Mouse (Mus musculus) embryonic facial prominence, embryonic 12.5 days (tissue): ENCODE data around the gene Abtb2. TPM values are rescaled to one million over a fixed set of nuclear protein-coding genes. Genes with fewer than 3 reads are reported as not detected.

ENCODE experiments used
- ATAC-seq: fragments of 200-750 bp; cut with Nextera tagmentation; 2 replicates; pipeline ENCODE4 v1.8.0; 2017; ENCODE audit not compliant: insufficient number of reproducible peaks, insufficient read depth, low FRiP score, low TSS enrichment
- H3K27ac ChIP-seq: fragments of 300-500 bp; sonication (generic); 2 replicates; pipeline ENCODE4 v1.5.1; 2016; ENCODE audit warnings: mild to moderate bottlenecking
- H3K27me3 ChIP-seq: fragments of 300-500 bp; sonication (generic); 2 replicates; pipeline ENCODE4 v1.6.1; 2016; ENCODE audit warnings: mild to moderate bottlenecking, moderate library complexity
- H3K36me3 ChIP-seq: fragments of 300-500 bp; sonication (generic); 2 replicates; pipeline ENCODE4 v1.6.1; 2016; ENCODE audit warnings: mild to moderate bottlenecking
- H3K4me1 ChIP-seq: fragments of 300-500 bp; sonication (generic); 2 replicates; pipeline ENCODE4 v1.6.1; 2016
- H3K4me2 ChIP-seq: fragments of 300-500 bp; sonication (generic); replicated peaks from 2 replicates; pipeline ENCODE4 v1.6.1; 2016; ENCODE audit warnings: mild to moderate bottlenecking, moderate library complexity
- H3K4me3 ChIP-seq: fragments of 300-500 bp; sonication (generic); 2 replicates; pipeline ENCODE4 v1.5.1; 2016; ENCODE audit warnings: mild to moderate bottlenecking
- H3K9ac ChIP-seq: fragments of 300-500 bp; sonication (generic); 2 replicates; pipeline ENCODE4 v1.6.1; 2016; ENCODE audit warnings: mild to moderate bottlenecking, moderate library complexity
- H3K9me3 ChIP-seq: fragments of 300-500 bp; sonication (generic); 2 replicates; pipeline ENCODE4 v1.6.1; 2016; ENCODE audit warnings: mild to moderate bottlenecking, moderate library complexity
- WGBS: fragments of 180-500 bp; shearing (Covaris S2); methylation state at CpG from one replicate; pipeline ENCODE4 v1.1.7; 2016; 5-methylcytosine and 5-hydroxymethylcytosine counted together
- polyA plus RNA-seq: library from polyadenylated mRNA; unstranded; fragments of >200 nt; fragmentation: Nextera tagmentation; extraction: Ambion mirVana; gene quantifications from 2 replicates; pipeline ENCODE4 v1.2.1, GENCODE M21; 2016

Abtb2 gene
- polyA plus RNA-seq, 1 experiment from 2014 or later: 21.2 TPM

GRCm38 (mm10) chr2:103601531-103601930 lies 35.4 kb downstream of the Abtb2 start:
- 69% methylated on average over 1 of the region's 1 CpGs for WGBS
- Histone ChIP-seq H3K9ac (no peak overlapping the region), H3K4me1 (peaks cover 52% of the 10 kb centered on the region), H3K4me2 (no peak overlapping the region), H3K27ac (no peak overlapping the region), H3K36me3 (no peaks in the 10 kb centered on the region), H3K9me3 (no peaks in the 10 kb centered on the region), H3K4me3 (no peak overlapping the region), H3K27me3 (no peaks in the 10 kb centered on the region)
- ATAC-seq: no peak

DNA sequence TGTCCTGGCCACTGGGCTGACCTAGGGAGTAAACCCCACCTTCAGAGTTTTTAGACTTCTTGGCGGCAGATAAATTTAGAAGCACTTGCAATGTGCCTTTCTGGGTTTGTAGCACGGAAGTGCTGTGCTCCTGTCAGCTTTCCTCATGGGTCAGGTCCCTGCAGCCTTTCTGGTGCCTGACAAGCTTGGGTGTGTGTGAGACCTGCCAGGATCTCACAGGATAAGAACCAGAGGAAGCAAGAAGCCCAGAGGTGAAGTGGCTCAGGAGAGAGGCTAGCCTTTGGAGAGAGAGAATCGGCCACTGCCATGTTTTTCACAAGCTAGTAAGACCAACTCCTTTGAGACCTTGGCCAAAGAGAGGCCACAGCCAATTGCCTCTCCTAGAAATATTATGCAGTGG lies 37.1 kb downstream of the Abtb2 start:
- H3K4me3 ChIP-seq: no peak overlapping the region
- no peak overlapping the region for H3K27ac ChIP-seq
- no peak overlapping the region for H3K9ac ChIP-seq
- H3K9me3 ChIP-seq: no peaks in the 10 kb centered on the region
- H3K4me1 ChIP-seq: peaks cover 58% of the 10 kb centered on the region
- ATAC-seq: no peak
- WGBS: 85% methylated on average over 3 of the region's 3 CpGs
- no peaks in the 10 kb centered on the region for H3K27me3 ChIP-seq
- no peak overlapping the region for H3K4me2 ChIP-seq
- H3K36me3 ChIP-seq: no peaks in the 10 kb centered on the region

DNA sequence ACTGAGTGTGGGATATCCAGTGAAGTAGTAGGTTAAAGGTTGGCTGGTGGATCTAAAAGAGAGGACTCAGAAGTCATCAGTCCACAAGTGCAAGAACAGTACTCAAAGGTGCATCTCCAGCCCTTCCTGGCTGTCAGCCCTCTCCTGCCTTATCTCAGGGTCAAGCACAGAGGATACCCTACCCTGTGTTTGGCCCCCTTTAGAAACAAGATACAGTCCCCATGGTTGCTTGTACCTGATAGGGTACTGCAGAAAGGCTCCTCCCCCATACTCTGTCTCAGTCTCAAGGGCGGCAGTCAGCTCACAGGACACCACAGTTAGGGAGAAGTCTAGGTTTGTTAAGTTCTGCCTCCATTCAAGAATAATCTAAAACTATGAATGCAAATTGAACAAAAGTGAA lies 37.8 kb downstream of the Abtb2 start:
- no peaks in the 10 kb centered on the region for H3K9me3 ChIP-seq
- no peak overlapping the region for H3K4me2 ChIP-seq
- no peak overlapping the region for H3K9ac ChIP-seq
- WGBS: 43% methylated on average over 1 of the region's 1 CpGs
- no peak overlapping the region for H3K27ac ChIP-seq
- H3K27me3 ChIP-seq: no peaks in the 10 kb centered on the region
- H3K4me1 ChIP-seq: peaks cover 60% of the 10 kb centered on the region
- no peak overlapping the region for H3K4me3 ChIP-seq
- H3K36me3 ChIP-seq: no peaks in the 10 kb centered on the region
- ATAC-seq: no peak

DNA sequence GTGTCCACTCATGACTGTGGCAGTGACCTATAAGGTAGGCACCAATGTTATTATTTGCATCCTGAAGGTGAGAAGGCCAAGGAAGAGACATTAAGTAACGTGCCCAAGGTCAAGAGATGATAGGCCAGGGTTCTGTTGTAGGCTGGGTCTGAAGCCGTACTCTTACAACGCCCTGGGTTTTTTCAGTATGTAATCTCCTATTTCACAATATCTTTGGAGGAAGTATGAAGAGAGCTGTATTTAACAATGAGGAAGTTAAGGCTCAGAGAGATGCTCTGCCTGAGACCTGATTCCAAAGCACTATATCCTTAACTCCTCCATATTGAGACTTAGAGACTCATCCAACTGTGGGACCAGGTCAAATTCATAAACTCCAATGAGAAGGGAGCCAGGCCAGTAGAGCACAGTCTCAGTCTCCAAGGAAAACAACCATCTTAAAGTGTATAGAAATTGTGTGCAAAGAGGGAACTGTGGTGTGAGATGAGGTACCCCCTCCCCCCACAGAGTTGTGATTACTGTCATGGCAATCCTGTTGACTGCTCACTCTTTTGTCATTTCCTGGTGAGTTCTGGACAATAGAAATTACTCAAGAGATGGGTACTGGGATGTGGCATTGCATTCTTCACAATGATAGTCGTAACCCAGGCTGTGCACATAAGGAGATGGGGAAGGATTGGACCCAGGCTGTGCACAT lies 39.8 kb downstream of the Abtb2 start:
- Histone ChIP-seq H3K9me3 (no peaks in the 10 kb centered on the region), H3K9ac (no peak overlapping the region), H3K4me3 (no peak overlapping the region), H3K4me1 (peaks cover 47% of the 10 kb centered on the region), H3K27ac (no peak overlapping the region), H3K4me2 (no peak overlapping the region), H3K36me3 (no peaks in the 10 kb centered on the region), H3K27me3 (no peaks in the 10 kb centered on the region)
- WGBS: 91% methylated on average over 4 of the region's 4 CpGs
- ATAC-seq: no peak

DNA sequence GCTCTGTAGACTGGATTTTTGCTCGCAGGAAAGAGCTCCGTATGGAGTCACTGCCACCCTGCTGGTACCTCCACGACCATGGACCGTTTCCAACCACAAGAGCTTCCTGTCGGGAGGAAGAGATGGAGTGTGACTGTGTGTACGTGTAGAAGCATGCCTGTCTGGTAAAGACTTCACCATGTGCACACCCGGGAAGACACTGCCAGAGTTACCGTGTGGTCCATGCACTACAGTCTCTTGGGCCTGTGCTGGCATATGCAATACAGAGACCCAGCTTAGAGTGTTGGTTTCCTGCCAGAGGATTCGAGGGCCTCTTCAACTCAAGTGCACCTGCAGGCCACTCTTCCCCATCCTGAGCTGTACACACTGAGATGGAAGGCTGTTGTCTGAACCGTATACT lies 41.8 kb downstream of the Abtb2 start:
- Histone ChIP-seq H3K27ac (no peak overlapping the region), H3K9ac (no peak overlapping the region), H3K4me3 (no peak overlapping the region), H3K36me3 (no peaks in the 10 kb centered on the region), H3K27me3 (no peaks in the 10 kb centered on the region), H3K4me2 (no peak overlapping the region), H3K4me1 (peaks cover 32% of the 10 kb centered on the region), H3K9me3 (no peaks in the 10 kb centered on the region)
- 76% methylated on average over 10 of the region's 10 CpGs for WGBS
- ATAC-seq: no peak

DNA sequence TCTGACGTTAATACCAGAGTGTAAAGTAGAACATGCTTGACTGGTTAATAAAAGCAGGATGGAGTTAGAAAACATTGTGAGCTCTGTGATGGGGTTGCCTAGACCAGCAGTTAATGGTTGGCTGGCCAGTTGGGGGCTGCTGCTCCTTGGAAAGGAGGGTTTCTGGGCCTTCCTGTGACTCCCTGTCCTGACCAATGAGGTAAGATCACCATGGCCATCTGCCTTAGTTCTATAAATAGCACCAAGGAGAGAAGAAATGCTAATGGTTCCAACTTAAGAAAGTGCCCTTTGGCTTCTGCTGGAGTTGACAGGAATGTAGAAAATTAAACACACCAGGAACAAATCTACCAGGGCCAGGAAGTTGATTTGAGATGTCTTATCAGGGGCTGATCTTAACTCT lies 42.8 kb downstream of the Abtb2 start:
- Histone ChIP-seq H3K27ac (peak overlapping the region; percentile 57; the same call in 1 of the 2 replicates), H3K4me1 (peaks cover 22% of the 10 kb centered on the region), H3K4me3 (no peak overlapping the region), H3K9me3 (no peaks in the 10 kb centered on the region), H3K9ac (no peak overlapping the region), H3K36me3 (no peaks in the 10 kb centered on the region), H3K4me2 (no peak overlapping the region), H3K27me3 (no peaks in the 10 kb centered on the region)
- WGBS: 35% methylated on average over 1 of the region's 1 CpGs
- no peak for ATAC-seq

GRCm38 (mm10) chr2:103609499-103609898 lies 43.4 kb downstream of the Abtb2 start:
- H3K9me3 ChIP-seq: no peaks in the 10 kb centered on the region
- no peak overlapping the region for H3K4me2 ChIP-seq
- WGBS: 40% methylated on average over 3 of the region's 3 CpGs
- no peak overlapping the region for H3K9ac ChIP-seq
- H3K4me1 ChIP-seq: peaks cover 21% of the 10 kb centered on the region
- peak overlapping the region; percentile 57; the same call in 1 of the 2 replicates for H3K27ac ChIP-seq
- ATAC-seq: no peak
- H3K27me3 ChIP-seq: no peaks in the 10 kb centered on the region
- H3K4me3 ChIP-seq: no peak overlapping the region
- no peaks in the 10 kb centered on the region for H3K36me3 ChIP-seq

DNA sequence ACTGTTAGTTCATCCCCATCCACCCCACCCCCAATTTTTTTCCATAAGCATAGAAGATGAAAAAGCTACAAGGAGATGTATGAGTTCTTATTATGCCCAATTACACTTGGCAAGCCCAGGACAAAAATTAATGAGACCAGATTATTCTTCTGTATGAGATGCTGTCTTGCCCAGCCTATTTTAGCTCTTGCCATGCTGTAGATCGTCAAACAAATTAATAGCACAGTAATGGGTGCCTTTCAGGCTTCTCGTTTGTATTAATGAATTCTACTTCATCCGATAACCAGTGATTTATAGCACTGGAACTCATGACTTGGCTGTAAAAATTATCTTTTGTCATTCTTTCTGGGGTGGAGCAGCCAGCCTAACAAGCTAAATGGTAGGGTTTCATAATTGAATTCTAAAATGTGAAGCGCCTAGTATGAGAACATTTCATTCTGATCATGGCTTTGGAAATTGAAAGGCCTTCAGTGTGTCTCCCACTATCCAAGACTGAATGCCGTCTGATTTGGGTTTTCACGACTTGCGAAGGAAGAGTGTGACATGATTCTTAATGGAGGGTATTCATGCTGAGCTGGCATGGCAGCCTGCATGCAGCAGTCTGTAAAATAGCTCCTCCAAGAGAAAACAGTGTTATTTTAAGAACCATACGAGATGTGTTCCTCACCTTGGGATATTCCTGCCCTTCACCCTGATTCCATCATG lies 44.9 kb downstream of the Abtb2 start:
- Histone ChIP-seq H3K4me1 (peaks cover 21% of the 10 kb centered on the region), H3K4me3 (no peak overlapping the region), H3K9ac (no peak overlapping the region), H3K27ac (no peak overlapping the region), H3K27me3 (no peaks in the 10 kb centered on the region), H3K4me2 (no peak overlapping the region), H3K9me3 (no peaks in the 10 kb centered on the region), H3K36me3 (no peaks in the 10 kb centered on the region)
- 91% methylated on average over 8 of the region's 8 CpGs for WGBS
- ATAC-seq: no peak

DNA sequence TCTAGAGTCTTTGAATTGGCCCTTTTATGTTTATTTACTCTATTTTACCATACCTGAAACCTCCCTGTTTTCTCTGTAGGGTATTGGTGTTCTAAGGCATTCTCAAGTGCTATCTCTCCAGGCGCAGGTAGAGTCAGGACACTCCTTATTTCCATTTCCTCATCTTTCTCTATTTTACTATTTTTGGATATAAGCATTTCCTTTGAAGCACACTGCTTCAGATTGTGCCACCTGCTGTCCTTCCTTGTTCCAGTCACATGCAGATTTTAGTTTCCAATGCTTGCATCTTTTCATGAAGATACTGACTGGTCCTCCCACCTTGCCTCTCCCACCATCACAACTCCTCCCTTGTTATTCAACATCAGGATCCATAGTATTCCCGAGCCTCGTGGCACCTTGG lies 47.8 kb downstream of the Abtb2 start:
- Histone ChIP-seq H3K9me3 (no peaks in the 10 kb centered on the region), H3K27me3 (no peaks in the 10 kb centered on the region), H3K27ac (no peak overlapping the region), H3K4me2 (no peak overlapping the region), H3K4me3 (no peak overlapping the region), H3K4me1 (peaks cover 8% of the 10 kb centered on the region), H3K9ac (no peak overlapping the region), H3K36me3 (no peaks in the 10 kb centered on the region)
- ATAC-seq: no peak
- WGBS: 80% methylated on average over 3 of the region's 3 CpGs

- Histone ChIP-seq H3K4me1 (no peaks in the 10 kb centered on the region), H3K4me2 (no peak overlapping the region), H3K9ac (no peak overlapping the region), H3K9me3 (no peaks in the 10 kb centered on the region), H3K27ac (no peak overlapping the region), H3K36me3 (no peaks in the 10 kb centered on the region), H3K27me3 (no peaks in the 10 kb centered on the region), H3K4me3 (no peak overlapping the region)
- 87% methylated on average over 5 of the region's 5 CpGs for WGBS
- ATAC-seq: no peak
Measured at GRCm38 (mm10) chr2:103615028-103615427, 48.9 kb downstream of the Abtb2 start.

DNA sequence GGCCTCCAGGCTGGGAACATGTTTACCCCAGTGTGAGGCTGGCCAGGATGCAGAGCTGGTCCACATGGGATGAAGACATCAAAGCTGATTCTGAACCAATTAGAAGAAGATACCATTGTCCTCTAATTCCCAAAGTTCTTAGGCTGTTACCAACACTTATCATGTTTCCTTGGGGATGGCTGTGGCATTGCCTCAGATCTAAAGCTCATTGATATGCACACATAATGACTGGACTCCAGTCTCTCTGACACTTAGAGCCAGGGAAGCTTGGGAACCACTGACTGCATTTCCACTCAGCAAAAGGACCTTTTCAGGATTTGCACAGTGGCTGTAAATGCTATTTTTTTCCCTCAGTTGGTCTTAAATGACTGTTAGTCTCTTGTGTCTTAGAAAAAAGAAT lies 52.3 kb downstream of the Abtb2 start:
- Histone ChIP-seq H3K27me3 (no peaks in the 10 kb centered on the region), H3K4me2 (no peak overlapping the region), H3K36me3 (no peaks in the 10 kb centered on the region), H3K9me3 (no peaks in the 10 kb centered on the region), H3K4me1 (no peaks in the 10 kb centered on the region), H3K4me3 (no peak overlapping the region), H3K9ac (no peak overlapping the region), H3K27ac (no peak overlapping the region)
- ATAC-seq: no peak

DNA sequence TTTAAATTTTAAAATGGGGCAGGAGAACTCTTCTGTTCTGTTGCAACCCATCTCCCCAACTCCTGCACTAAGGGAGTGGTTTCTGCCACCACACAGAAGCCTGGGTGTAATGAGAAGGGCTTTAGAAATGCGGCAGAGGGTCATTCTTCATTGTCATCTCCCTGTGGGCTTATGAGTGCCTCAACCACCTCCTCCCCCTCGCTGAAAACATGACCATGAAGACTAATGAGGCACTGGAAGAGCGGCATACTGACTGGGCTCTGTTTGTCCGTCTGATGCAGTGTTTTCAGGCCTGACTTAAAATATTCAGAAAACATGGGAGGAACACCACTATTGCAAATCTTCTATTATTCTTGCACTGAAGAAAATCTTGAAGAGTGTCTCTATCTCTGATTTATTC lies 56.8 kb downstream of the Abtb2 start:
- no peak for ATAC-seq
- Histone ChIP-seq H3K36me3 (no peaks in the 10 kb centered on the region), H3K4me2 (no peak overlapping the region), H3K9me3 (no peaks in the 10 kb centered on the region), H3K27ac (no peak overlapping the region), H3K9ac (no peak overlapping the region), H3K27me3 (peaks cover 2% of the 10 kb centered on the region; the same call in 1 of the 2 replicates), H3K4me1 (peaks cover 10% of the 10 kb centered on the region), H3K4me3 (no peak overlapping the region)
- 76% methylated on average over 4 of the region's 4 CpGs for WGBS
